Mouse (Mus musculus) gastrocnemius, adult 2 months (tissue): ENCODE results near the gene Tmcc1. TPM values are rescaled to one million over a fixed set of nuclear protein-coding genes. Genes with fewer than 3 reads are reported as not detected.

Experiments
- DNase-seq: peaks from one replicate; pipeline ENCODE4 v3.0.0; 2022
- H3K27ac ChIP-seq: fragments of 200-600 bp; 2 replicates; pipeline ENCODE4 v1.8.1; 2022; ENCODE audit warnings: mild to moderate bottlenecking
- H3K4me3 ChIP-seq: fragments of 200-600 bp; 2 replicates; pipeline ENCODE4 v1.8.1; 2022; ENCODE audit warnings: mild to moderate bottlenecking, moderate library complexity
- CTCF ChIP-seq: fragments of 200-600 bp; IDR thresholded peaks from 2 replicates; pipeline ENCODE4 v1.8.1; 2022; ENCODE audit warnings: antibody characterized with exemption, mild to moderate bottlenecking, moderate library complexity
- intact Hi-C: fragments of 180-260 bp; cut with DNase I; formaldehyde crosslinking; loops from one replicate; pipeline ENCODE4 v1.15.1; 2025
- total RNA-seq, 2 experiments: library from RNA; stranded (reverse); gene quantifications; 2 replicates each; pipeline ENCODE4 v1.2.3; 2021

Gene Tmcc1
- total RNA-seq, 2 experiments from 2014 or later: 45.9 to 59.9 TPM

DNA sequence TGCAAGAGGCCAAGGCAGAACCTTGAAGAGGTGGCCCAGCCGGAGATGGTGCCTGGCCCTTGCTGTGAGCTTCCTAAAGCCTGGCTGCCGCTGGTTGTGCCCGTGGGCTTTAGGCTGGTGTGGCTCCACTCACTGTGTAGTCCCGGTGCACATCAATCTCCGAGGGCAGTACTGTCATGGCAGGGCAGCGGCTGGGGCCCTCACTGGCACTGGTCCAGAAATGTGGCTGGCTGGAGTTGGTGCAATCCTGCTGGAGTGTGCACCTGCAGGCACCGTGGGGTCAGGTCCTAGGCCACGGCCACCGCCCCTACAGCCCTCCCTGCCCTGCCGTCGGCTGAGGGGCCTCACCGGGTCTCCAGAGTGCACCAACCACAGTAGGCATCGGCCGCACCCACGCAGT, 215.5 kb downstream of the Tmcc1 start:
- Histone ChIP-seq H3K4me3 (no peak overlapping the region), H3K27ac (no peak overlapping the region)
- TF ChIP-seq CTCF: no peak
- intact Hi-C loops: no loop called here
- DNase-seq: peak; percentile 44

- TF ChIP-seq CTCF: no peak
- no peak for DNase-seq
These were observed 217.7 kb downstream of the Tmcc1 start for GRCm38 (mm10) chr6:115975606-115976005.

DNA sequence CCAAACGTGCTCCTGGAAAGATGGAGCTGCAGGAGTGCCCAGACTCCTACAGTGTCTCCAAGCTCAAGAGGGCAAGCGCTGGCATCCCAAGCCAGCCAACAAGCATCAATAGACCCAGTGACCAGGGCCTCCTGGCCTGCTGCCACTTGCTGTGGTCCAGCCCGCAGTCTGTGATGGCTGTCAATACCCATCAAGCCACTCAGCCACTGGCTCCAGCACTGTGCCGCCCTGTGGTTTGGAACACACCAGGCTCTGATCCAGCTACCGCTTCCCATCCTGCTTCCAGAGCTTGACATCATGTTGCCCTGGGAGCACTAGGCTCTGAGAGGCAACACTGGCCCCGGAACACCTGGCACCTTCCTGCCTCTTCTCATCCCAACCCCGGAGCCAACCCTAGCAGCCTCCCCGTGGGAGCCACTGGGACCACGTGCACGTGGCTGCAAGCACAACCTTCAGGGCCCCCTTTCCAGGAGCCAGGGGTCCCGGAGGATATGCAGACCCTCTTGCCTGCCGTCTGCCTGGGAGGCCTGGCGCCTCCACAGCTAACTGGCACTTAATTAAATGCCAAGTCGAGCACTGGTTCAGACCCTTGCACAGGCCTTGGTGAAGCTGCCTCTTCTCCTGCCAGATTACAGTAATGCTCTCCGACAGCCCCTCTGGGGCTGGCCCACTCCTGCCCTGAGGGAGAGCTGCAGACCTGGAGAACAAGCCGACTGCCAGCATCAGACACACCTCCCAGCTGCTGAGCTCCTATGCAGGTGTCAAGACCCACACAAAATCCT, 219.2 kb downstream of the Tmcc1 start:
- no peak overlapping the region for H3K4me3 ChIP-seq
- H3K27ac ChIP-seq: peak overlapping the region; percentile 70; the same call in 1 of the 2 replicates
- intact Hi-C loops: no loop called here
- DNase-seq: peak; percentile 48
- no peak for TF ChIP-seq CTCF

More at GRCm38 (mm10) chr6:115975606-115976005, 217.7 kb downstream of the Tmcc1 start:
- intact Hi-C loops: no loop called here
- Histone ChIP-seq H3K27ac (no peak overlapping the region), H3K4me3 (no peak overlapping the region)

- peak overlapping the region; percentile 70 for H3K27ac ChIP-seq
- intact Hi-C loops: no loop called here
- DNase-seq: no peak
- H3K4me3 ChIP-seq: no peak overlapping the region
- no peak for TF ChIP-seq CTCF
These were observed 220.0 kb downstream of the Tmcc1 start for GRCm38 (mm10) chr6:115973139-115973875.

- peak; percentile 48 for DNase-seq
- Histone ChIP-seq H3K4me3 (no peak overlapping the region), H3K27ac (peak overlapping the region; percentile 70)
- intact Hi-C loops: no loop called here
- no peak for TF ChIP-seq CTCF
These were observed 221.1 kb downstream of the Tmcc1 start for GRCm38 (mm10) chr6:115972083-115972764.

GRCm38 (mm10) chr6:115971273-115972060, 221.8 kb downstream of the Tmcc1 start:
- intact Hi-C loops: loop anchor here (2.0 kb wide), 1 partner anchor 15 kb away; no protein-coding TSS in a partner anchor
- DNase-seq: peak; percentile 48
- Histone ChIP-seq H3K4me3 (0 out of 2 replicates have a peak overlapping the region, but pooled peaks have one; percentile 2), H3K27ac (peak overlapping the region; percentile 70)
- no peak for TF ChIP-seq CTCF

GRCm38 (mm10) chr6:115969952-115970351, 223.3 kb downstream of the Tmcc1 start:
- DNase-seq: no peak
- intact Hi-C loops: loop anchor here (2.0 kb wide), 1 partner anchor 17 kb away; no protein-coding TSS in a partner anchor
- no peak for TF ChIP-seq CTCF
- Histone ChIP-seq H3K4me3 (no peak overlapping the region), H3K27ac (peak overlapping the region; percentile 70)

DNA sequence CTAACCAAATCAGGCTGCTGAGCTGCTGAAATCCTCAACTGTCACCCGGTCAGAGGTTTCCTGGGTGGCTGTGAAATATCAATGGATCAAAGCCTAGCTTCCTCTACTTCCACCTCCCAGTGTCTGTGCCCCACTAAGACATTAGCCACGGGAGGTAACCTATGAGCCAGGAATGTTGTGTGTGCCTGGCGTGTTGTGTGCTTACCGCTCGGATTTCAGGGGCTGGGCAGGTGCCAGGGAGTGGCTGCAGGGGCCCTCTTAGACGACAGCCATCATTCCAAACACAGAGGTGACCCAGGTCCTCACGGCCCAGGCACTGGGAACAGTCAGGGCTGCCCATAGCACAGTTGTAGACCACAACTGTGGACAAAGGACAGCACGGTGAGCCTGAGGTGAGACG, 224.2 kb downstream of the Tmcc1 start:
- intact Hi-C loops: no loop called here
- no peak for TF ChIP-seq CTCF
- no peak overlapping the region for H3K4me3 ChIP-seq
- peak overlapping the region; percentile 69 for H3K27ac ChIP-seq
- DNase-seq: peak; percentile 71

DNA sequence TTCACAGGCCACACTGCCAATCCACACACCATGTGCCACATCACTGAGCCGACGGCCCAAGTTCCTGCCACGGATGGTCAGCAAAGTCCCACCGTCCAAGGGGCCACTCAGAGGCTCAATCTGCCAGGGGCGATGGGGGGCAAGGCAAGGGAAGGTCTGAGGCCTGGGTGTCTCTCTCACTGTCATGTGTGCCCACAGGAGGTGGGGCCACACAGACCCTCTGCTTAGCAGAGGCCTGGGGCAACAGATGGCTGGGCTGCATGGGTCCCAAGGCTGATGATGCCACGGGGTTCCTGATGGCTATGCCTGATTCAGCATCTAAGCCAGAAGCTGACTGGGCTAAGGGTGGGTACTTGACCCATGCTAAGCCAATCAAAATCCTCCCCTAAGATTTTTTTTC, 224.6 kb downstream of the Tmcc1 start:
- intact Hi-C loops: no loop called here
- Histone ChIP-seq H3K27ac (peak overlapping the region; percentile 69), H3K4me3 (no peak overlapping the region)
- DNase-seq: no peak
- TF ChIP-seq CTCF: no peak

Other genes with a start within 250 kb of the Tmcc1 start
- gene H1foo, start 248.5 kb downstream of the Tmcc1 start, total RNA-seq: not detected
- gene Plxnd1, start 198.5 kb downstream of the Tmcc1 start, total RNA-seq: 10 to 100 TPM; 14.7 to 26.7 TPM
- gene Washc2, start 14.6 kb upstream of the Tmcc1 start, total RNA-seq: 10 to 100 TPM; 23.6 to 27.7 TPM
- under 1 TPM; 0.59 to 0.64 TPM for gene Zfand4, start 70.7 kb upstream of the Tmcc1 start, total RNA-seq
- 10 to 100 TPM; 26.8 to 31.1 TPM for gene March8, start 144.5 kb upstream of the Tmcc1 start, total RNA-seq